Mouse (Mus musculus): Measurements from ENCODE around the gene Sgpl1.

Gene Sgpl1

DNA sequence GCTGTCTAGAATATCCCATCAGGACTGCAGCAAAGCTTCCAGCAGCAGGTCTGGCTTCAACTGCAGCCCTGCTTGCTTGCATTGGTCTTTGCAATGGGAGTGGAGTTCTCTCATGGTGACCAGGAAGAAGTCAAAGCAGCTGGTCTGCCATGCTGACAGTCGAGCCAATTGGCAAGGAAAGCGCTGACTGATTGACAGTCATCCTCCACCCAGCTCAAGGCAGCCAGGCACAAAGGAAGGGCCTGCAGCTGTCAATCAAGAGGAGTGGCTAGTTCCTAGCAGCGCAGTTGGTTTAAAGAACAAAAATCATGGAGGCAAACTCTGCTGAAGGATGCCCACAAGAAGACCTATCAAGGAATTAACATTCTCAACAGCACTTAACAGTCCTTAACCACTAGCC is 61.0 kb downstream of the Sgpl1 start:
- DNase-seq (ENCODE audit: low read depth, low spot score): no peak

DNA sequence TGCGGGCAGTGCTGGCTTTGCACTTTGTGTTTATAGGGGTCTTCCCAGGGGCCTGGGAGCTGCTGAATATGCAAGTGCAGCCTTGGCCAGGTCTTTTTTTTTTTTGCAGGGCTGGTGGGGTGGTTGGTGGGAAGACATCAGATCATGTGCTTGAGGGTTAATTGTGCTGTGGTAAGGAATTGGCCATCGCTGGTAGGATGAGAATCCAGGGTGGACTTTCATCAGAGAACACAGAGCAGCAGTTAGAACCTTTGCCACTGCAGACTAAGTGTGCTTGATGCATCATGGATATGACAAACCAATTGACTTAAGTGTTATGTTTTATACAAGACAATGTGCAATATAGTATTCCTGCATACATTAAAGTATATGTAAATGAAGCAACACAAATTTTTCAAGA is 62.1 kb downstream of the Sgpl1 start:
- DNase-seq (ENCODE audit: low read depth, low spot score): no peak

DNA sequence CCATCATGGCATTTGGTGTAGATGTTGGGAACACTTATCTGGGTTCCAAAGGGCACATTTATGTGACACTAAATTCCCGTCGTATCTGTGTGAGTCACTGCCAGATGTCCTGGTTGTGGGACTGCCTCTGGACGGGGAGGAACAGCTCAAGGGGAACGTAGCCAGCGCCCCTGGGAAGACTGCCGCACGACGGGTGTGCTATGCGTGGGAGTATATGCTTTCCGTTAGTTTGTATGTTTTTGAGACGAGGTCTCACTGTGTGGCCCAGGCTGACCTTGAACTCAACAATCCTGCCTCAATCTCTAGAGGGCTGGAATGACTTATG is 66.6 kb downstream of the Sgpl1 start:
- no peak for DNase-seq (ENCODE audit: low read depth, low spot score)

DNA sequence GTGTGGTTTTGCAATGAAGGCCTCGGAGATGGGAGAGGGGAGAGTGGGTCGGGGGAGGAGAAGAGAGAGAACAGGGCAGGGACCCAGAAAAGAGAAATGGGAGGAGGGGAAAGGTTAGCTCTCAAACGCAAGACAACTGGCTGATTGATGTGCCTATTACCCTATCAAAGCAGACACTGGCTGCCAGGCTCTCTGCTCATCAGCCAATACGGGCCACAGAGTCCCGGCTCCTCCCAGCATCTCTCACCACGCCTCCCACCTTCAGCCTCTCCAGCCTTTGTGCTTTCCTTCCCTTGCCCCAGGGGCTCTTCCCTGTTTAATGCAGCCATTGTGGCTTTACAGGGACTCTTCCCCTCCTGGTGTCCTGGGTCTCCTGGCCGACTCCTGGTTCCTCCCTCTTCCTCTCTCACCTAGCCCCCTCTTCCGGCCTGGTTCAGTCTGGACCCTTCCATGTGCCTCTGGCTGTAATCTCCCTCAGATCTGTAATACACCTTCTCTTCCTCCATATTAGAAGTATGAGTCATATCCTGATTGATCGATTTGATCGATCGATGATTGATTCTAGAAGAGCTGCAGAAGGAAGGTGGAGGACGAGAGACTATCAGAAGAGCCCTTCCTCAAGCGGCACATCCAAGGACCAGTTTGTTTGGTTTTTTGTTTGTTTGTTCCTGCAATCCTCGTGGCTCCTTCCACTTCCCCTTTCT is 67.1 kb downstream of the Sgpl1 start:
- peak; percentile 47 for DNase-seq (ENCODE audit: low read depth, low spot score)

DNA sequence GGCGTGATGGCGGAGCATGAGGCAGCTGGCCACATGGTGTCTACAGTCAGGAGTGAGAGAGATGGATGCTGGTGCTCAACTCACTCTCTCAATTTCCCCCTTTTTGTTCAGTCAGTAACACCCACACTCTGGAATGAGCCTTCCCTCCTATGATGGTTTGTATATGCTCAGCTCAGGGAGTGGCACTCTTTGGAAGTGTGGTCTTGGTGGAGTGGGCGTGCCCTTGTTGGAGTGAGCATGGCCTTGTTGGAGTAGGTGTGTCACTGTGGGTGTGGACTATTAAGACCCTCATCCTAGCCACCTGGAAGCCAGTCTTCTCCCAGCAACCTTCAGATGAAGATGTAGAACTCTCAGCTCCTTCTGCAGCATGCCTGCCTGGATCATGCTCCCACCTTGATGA is 71.9 kb downstream of the Sgpl1 start:
- DNase-seq (ENCODE audit: low read depth, low spot score): no peak

DNA sequence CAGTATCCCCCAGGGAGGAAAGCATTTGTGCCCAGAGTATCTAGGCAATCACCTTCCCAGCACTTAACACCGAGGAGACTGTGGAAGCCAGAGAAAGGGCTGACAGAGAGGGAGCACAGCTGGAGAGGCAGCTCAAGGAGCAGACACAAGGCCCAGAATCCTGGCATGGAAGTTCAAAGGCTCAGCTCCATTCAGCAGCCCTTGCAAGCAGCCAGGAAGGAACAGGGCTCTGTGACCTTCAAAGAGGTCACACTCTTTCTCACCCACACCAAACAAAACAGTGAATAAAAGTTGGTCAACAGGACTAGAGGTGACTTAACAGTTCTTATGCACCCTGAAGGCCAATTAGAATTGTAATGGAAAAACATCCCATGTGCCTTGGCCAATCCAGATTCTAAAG is 72.9 kb downstream of the Sgpl1 start:
- DNase-seq (ENCODE audit: low read depth, low spot score): no peak

DNA sequence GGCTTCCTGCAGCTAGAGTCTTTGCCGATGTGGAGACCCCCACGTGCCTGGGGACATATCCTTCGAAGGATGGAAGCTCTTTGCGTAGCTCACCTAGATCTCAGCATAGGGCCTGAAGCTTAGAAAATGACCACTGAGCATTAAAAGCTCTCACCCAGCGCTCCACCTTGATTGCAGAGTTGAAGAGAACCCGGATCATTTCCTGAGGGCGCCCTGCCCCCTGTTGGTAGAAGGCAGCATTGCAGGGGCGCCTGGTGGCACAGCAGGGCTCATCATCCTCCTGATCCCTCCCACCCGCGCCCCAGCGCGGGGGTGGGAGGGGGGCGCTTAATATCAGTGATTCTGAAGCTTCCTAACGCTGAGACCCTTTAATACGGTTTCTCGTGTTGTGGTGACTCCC is 75.2 kb downstream of the Sgpl1 start:
- DNase-seq (ENCODE audit: low read depth, low spot score): peak; percentile 36

DNA sequence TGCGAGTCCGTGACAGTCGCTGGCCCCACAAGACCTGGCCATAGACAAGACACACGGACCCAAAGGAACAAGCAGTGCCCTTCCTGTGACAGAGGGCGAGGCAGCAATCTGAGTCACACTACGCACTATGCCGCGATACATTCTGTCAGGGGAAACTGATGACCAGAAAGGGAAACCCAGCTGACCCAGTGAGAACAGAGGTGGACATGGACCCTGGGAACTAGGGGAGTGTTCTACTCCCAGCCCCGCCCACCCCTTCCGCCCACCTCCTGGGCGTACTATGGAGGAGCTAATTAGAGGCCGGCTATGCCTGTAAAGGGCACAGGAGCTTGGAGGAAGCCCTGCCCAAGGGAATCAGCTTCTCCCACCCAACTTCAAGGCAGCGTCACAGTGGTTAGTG is 78.3 kb downstream of the Sgpl1 start:
- DNase-seq (ENCODE audit: low read depth, low spot score): no peak

DNA sequence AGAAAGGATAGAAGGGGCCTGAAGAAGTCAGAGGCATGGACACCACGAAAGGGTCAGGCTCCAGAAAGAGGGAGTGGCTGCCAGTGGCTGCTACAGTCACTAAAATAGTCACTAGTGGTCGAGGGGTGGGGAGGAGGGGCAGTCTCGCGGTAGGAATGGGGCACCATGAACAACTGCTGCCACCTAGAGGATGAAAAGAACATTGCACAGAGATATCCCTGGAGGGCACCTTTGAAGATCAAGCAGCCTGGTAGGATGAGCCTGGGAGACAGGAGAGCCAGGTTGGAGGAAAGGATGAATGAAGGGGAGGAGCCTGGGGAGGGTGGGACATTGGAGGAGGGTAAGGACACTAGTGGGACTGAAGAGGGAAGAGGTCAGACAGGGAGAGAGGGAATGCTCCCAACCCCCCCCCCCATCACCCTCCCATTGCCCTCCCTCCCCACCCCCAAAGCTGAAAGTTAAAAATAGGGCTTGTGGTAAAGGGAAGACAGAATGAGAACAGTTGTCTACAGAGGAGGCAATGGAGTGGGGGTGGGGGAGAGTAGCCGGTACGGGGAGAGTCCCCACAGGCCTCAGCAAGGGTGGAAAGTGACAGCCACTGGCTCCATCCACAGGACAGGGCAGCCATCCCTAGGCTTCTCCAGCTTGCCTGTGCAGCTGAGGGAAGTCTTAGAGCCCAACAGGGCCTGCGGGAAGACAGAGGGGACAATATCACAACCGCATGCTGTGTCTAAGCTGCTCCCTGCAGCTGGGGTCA is 78.9 kb downstream of the Sgpl1 start:
- peak; percentile 49 for DNase-seq (ENCODE audit: low read depth, low spot score)

DNA sequence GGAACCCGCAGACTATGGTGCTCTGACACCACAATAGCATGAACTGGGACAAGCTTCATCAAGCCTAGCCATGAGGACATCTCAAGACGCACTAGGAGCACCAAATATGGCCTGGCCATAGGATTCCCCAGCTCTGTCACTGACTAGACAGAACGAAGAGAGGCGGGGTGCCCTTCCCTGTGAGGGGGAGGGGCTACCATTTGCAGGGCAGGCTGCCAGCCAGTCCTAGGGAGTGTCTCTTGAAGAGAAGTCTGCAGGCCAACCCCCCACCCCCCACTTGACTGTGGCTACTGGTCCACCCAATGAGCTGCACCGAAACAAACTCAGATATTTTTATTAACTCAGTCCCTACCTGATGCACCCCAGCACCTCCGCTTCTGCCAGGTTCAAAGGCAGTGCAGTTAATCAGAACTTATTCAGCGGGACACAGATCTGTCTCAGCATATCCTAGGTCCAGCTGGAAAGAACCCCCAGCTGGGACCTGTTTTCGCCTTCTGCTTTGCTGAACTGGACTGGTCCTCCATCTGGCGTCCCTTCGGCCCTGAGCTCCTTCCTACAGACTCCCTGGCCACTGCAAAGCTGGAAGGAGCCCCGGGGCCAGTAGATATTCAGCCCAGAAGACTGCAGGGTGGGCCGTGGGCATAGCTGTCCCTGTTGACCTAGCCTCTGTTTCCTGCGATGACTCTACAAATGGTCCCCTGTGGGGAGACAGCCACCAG is 82.1 kb downstream of the Sgpl1 start:
- DNase-seq (ENCODE audit: low read depth, low spot score): no peak

DNA sequence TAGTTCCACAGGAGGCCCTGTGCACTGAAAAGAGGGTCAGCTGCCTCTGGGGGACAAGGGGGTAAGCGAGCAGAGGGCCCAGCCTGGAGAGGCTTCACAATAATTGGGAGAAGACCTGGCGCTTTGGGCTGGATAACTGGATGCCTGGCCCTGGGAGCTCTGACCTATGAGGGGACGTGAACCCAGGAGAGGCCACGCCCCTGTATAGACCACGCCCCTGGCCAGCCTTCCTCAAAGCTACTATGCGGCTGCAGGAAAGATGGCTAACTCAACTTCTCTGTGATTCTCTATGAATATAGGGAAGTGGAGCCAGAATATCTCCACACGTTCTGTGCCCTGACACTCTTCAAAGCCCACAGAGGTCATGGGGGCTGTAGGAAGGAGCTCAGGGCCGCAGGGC is 82.9 kb downstream of the Sgpl1 start:
- no peak for DNase-seq (ENCODE audit: low read depth, low spot score)

DNA sequence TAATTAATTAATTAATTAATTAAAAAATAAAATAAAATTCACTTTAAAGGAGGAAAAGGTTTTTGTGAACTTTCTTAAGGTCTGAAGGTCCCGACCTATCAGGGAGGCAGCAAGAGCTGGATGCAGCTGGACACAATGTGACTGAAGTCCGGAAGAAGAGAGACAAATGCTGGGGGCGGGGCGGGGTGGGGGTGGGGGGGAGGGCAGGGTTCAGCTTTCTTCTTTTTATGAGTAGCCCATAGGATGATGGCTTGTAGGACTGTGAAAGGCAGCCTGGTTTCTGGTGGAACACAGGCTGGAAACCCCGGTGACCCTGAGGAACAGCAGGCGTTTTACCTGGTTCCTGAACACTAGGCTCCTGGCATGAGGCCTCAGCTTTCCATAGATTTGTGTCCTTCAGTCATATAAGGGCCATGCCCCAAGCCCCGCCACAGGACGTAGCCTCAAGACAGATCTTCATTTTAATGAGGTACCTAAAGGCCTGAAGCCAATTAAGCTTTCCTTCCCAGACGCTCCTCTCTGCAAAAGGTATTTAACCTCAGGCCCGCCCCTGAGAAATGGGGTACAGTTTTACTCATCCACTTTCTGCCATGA is 84.1 kb downstream of the Sgpl1 start:
- DNase-seq (ENCODE audit: low read depth, low spot score): no peak

DNA sequence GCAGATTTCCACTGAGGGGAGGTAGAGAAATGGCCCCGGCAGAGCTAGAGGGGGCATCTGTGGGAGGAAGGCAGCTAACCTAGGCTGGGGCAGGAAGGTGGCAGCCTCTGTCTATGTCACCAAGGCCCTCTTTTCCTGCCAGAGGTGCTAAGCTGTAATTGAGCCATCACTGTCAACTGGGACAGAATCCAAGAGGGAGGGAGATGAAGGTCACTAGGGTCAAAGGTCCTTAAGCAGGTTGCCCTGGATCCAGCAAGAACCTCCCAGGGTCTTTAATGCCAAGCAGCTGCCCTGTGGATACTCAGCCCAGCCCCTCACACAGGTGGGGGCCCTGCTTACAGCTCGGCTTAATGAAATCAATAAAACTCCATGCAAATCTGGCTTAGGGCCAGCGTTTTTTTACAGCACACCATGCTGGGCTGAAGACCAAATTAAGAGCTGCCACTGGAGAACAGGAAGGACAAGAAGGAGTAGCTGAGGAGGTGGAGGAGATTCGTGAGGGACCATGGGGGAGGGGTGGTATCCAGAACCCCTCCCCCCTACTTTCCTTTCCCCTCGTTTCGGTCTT is 87.9 kb downstream of the Sgpl1 start:
- no peak for DNase-seq (ENCODE audit: low read depth, low spot score)

DNA sequence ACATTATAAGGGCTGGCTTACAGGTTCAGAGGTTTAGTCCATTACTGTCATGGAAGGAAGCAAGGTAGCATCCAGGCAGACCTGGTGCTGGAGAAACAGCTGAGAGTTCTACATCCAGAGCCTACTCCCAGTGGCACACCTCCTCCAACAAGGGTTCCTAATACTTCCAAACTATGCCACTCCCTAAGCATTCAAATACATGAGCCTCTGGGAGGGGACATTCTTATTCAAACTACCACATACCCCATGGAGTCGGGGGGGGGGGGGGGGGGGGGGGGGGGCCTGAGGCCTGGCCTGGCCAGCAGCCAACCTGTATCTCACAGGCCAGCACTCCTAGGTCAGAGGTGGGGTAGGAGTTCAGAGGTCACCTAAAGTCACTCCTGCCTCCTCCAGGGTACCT is 88.4 kb downstream of the Sgpl1 start:
- DNase-seq (ENCODE audit: low read depth, low spot score): no peak

DNA sequence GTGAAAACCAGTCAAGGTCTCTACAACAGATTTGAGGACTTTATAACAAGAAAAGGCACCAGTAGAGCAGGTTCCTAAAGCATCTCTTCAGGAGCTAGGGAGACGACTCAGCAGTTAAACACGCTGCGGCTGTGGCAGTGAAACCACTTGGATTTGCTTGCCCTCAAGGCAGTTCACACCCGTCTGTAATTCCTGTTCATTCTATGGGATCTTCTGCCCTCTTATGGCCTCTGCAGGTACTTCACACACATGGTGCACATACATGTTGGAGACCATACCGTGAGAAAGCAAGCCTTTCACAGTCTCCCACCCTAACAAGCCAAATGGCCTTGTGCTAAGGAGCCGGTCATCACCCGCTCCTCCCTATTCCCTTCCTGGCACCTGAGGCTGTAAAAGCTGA is 90.8 kb downstream of the Sgpl1 start:
- no peak for DNase-seq (ENCODE audit: low read depth, low spot score)

DNA sequence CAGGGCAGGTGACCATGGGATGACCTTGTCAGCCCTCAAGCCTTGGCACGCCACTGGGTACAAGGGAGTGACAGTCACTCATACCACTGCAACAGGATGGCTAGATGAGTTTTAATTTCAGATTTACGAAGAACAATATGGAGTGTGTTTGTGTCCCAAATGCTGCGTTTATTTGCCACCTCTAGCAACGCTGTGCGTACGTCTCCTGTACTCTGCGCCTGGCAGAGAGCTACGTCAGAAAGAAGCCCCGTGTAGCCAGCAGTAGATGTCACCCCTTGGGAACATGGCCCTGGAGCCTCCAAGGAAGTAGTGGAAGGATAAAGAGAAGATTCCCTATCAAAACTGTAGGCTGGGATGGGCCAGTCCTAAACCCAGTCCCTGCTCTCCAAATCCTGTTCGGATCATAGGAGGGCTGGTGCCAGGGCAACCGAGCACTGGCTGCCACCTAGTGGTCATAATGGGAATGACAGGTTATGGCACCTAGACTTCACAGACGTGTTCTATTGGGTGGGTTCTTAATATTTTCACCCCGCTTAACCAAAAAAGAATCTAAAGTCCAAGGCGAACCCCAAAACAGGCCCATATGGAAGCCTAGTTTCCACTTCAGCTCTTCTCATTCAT is 95.4 kb downstream of the Sgpl1 start:
- DNase-seq (ENCODE audit: low read depth, low spot score): peak; percentile 42

Measured in CD4-positive helper T cell, adult 2 months (primary cell).